Mouse (Mus musculus): Measurements from ENCODE around the gene Smpd3. TPM values are rescaled to one million over a fixed set of nuclear protein-coding genes. Genes with fewer than 3 reads are reported as not detected.
A peak's percentile ranks its signal among the peaks of the same experiment; 100 is the strongest.

Gene Smpd3
- total RNA-seq, 2 experiments from 2014 or later, result 1.3 to 2.0 TPM

GRCm38 (mm10) chr8:106298261-106298660 is 39.5 kb downstream of the Smpd3 start:
- DNase-seq (ENCODE audit: low spot score in 2 of 2), result peak in 1 of 2 experiments; percentile 36

DNA sequence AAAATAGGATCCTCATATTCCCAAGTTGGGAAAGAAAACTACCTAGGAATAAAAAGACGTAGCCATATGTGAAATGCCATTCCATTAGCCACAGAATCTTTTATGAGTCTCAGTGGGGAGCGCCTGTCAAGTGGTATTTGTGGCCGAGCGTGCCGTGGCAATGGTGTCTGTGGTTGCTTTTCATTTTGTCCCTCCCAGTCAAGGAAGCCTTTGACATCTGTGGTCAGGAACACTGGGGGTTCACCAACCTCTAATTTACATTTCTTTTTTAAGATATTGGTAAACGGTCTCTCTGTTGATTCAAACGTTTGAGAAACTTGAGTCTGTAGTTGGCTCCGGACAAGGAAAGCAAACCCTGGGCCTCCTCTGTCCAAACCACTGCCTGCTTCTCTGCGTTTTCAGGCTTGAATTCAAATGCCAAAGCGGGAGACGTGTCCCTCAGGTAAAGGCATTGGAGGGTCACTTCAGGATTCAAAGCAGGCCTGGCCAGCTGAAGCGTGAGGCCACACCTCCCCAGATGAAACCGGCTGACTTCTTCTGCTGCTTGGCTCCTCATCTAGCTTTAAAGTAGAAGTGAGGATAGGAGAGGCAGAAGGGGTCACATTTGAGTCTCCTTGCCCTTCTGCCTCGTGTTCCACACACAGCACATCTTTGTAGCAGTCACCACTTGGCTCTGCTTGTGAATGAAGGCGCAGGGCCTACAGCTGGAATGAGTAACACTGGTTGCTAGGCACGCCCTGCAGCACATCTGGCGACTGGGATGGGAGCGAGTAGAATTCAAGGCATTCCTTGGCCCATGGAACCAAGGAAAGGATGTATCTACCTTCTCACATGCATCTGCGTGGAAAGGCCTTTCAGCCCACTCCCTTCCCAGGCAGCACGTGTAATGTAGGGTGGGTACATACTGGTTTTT is 45.0 kb downstream of the Smpd3 start:
- DNase-seq (ENCODE audit: low spot score in 2 of 2), result no peak

DNA sequence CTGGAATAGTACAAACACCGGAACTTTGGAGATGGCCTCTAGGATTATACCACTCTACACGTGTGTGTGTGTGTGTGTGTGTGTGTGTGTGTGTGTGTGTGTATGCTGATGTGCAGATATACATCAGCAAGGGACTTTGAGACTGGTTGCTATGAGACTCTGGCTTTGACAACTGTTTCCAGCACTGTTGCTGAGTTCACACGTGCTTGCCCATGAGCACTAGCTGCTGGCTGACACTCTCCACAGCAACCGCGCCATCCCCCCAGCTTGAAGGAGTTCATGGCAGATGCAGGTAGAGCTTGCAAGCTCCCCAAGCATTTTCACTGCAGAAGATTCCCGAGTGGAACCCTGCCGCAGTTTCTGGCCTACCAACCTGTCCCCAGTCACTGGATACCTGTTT is 48.3 kb downstream of the Smpd3 start:
- DNase-seq (ENCODE audit: low spot score in 2 of 2), result no peak

DNA sequence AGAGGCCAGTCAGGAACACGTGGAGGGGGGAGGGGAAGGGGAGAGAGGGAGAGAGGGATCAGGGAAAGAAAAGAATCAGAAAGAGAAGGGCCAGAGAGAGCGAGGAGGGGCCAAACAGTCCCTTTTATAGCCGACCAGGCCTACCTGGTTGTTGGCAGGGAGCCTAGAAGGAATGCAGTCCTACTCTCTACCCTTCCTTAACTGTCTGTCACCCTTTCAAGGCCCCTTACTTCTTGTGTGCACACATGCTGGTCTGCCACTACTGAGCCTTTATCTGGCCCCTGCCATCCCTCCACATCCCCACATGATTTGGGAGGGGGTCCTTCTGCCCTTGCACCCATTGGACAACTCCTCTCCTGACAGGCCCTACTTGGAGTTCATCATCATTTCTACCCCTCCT is 49.1 kb downstream of the Smpd3 start:
- no peak for DNase-seq (ENCODE audit: low spot score in 2 of 2)

DNA sequence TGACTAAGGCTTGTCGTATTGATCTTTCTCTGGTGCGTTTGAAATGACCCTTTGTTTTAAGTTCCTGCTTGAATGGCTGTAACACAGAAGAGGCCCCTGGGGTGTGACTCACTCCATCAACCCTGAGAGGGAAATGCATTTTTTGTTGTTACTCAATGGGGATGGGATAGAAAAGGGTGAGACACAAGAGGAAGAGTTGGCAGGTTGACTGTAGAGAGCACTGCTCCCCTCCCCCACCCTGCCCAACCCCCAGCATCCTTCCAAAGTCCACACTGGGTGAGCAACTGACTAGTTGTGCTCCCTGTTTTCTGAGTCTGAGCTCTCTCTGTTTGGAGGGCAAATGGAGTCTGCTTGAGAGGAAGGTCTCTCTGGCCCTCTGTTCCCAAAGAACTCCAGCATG is 50.3 kb downstream of the Smpd3 start:
- no peak for DNase-seq (ENCODE audit: low spot score in 2 of 2)

DNA sequence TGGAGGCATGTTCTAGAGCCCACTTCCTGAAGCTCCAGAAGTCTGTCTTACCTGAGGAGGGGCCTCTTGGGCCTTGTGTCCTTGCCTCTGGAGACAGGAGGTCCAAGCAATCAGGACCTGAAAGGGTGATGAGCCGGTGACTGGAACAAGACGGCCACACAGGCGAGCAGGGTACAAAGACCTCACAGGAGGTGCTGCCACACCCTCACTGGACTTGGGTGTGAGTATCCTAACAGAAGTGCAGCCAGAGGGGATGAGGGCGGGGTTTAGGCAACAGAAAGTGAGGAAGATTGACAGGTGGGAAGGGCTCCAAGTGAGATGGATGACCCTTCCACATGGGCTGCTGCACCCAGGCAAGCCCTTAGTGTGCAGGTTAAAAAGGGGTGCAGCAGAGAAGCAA is 56.9 kb downstream of the Smpd3 start:
- DNase-seq (ENCODE audit: low spot score in 2 of 2), result no peak

DNA sequence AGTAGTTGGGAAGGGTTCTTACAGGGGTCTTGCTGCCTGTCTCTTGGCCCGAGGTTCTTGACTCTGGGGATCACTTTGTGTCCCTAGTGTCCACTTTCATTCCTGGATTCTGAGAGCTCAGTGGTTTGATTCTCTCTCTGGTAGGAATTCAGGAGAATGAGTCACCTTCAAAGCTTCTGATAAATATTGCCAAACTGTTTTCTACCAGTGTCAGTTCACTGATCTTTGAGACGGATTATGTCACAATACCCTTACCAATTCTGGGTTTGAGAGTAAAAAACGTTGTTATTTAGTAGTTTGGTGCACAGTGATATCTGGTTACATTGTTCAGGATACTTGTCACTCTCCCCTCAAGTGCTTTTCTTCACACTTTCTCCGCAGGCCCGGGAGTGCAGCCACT is 57.6 kb downstream of the Smpd3 start:
- DNase-seq (ENCODE audit: low spot score in 2 of 2), result no peak

DNA sequence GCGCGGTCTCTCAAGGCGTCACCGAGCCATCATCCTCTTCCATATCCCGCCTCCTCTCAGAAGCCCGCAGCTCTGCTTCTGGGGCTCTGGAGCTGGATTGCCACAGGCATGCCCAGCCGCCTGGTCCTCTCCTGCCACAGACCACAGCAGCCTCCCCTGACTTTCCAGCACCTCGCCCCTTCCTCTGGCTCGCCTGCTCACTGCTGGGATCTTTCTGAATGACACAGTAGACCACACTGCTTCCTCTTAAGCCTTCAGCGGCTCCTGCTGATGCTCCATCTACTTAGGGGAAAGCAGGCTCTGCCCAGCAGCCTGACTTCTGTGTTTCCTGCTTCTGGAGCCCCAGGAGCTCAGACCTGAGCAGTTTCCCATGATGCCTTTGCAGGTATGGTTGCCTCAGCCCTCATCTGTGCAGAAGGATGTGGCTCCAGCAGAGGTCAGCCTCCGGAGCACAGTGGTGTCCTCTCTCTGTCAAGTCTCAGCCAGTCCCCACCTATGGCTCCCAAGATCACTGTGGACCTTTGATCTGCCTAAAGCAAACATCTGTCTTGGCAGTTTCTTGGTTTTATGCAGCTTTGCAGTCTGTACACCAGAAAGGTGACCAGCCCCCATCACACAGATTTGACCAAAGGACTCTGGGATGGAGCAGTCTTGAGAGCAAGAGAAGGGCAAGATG is 59.3 kb downstream of the Smpd3 start:
- no peak for DNase-seq (ENCODE audit: low spot score in 2 of 2)

- DNase-seq (ENCODE audit: low spot score in 2 of 2), result no peak
These were observed 61.0 kb downstream of the Smpd3 start for GRCm38 (mm10) chr8:106276709-106277317.

GRCm38 (mm10) chr8:106273468-106273867 is 64.3 kb downstream of the Smpd3 start:
- DNase-seq (ENCODE audit: low spot score in 2 of 2), result no peak

- DNase-seq (ENCODE audit: low spot score in 2 of 2), result no peak
These were observed 66.4 kb downstream of the Smpd3 start for GRCm38 (mm10) chr8:106271378-106271777.

GRCm38 (mm10) chr8:106270804-106271203 is 67.0 kb downstream of the Smpd3 start:
- DNase-seq (ENCODE audit: low spot score in 2 of 2), result no peak

DNA sequence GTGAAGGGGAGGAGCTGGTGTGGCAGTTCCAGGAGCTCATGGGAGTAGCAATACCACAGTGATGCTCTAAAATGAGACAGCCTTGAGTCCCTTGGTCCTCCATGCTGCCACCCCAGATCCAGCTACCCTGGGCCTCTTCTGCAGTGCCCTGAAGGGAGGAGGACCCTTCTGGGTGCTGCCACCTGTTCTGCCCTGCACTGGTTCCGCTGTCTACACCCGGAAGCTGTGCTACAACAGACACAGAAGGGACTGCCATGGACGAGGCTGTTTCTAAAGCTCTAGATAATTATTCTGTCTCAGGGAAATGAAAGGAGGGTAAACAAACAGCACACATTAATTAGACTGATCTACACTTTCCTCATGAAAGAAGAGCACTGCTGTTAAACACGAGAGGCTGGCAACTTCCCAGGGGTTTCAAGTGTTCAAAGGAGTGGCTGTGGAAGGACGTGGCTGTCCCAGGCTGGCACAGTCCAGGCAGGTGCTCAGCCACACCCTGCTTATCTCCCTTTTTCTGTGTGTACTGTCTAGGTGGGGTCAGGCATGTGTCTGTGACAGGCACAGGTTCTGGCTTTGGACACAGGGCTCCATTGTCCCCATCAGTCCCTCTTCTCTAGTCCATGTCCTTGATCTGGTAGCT is 69.0 kb downstream of the Smpd3 start:
- DNase-seq (ENCODE audit: low spot score in 2 of 2), result no peak

GRCm38 (mm10) chr8:106265398-106265797 is 72.4 kb downstream of the Smpd3 start:
- DNase-seq (ENCODE audit: low spot score in 2 of 2), result no peak

DNA sequence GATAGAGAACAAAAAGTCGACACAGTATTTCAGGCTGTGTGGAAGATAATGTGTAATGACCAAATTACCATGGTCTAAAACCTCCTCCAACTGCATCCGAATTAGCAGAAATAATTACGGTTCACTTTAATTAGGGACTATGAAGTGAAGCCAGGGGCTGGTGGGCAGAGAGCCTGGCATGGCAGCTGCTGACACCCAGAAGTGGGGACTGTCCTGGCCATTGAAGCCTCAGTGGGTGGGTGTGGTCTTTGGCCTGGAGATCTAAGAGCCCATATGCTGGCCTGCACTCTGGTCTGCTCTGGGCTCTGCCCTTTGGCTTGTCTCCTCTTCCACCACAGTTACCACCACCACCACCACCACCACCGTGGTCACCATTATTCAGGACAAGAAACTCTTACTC is 73.9 kb downstream of the Smpd3 start:
- DNase-seq (ENCODE audit: low spot score in 2 of 2), result no peak

DNA sequence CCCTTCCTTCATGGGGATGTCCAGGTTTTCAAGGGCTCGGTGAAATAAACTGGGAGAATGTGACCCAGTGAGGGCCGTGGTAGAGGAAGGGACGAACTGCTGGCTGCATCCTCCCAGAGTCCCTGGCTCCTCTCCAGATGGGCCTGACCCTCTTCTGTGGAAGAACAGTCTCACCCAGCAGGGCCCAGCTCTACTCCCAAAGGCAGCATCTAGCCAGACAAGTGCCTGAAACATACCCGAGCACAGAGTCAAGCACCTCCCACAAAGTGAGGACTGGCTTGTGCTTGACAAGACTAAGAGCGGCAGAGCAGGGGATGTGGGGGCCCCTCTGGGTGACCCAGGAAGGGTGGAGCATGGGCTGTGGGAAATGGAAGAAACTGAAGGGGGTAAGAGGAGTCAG is 75.4 kb downstream of the Smpd3 start:
- peak in 1 of 2 experiments; percentile 38 for DNase-seq (ENCODE audit: low spot score in 2 of 2)

DNA sequence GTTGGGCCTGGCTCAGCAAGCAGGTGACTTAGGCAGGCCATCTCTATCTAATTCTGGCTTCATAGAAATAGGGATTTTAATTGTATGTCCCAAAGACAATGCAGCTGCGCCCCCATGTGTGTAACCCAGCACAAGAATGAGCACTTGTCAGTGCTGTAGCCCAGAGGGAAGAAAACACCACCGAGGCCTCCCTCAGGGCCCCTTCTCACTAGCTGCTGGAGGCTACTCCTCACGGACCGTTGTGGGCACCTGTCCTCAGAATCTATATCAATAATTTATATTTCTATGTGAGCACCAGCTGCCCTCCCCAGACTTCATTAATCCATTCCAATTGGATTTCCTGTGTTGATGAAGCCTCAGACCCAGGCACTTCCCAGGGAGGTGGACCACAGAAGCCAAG is 76.9 kb downstream of the Smpd3 start:
- no peak for DNase-seq (ENCODE audit: low spot score in 2 of 2)

- DNase-seq (ENCODE audit: low spot score in 2 of 2), result no peak
These were observed 78.1 kb downstream of the Smpd3 start for GRCm38 (mm10) chr8:106259579-106260255.

DNA sequence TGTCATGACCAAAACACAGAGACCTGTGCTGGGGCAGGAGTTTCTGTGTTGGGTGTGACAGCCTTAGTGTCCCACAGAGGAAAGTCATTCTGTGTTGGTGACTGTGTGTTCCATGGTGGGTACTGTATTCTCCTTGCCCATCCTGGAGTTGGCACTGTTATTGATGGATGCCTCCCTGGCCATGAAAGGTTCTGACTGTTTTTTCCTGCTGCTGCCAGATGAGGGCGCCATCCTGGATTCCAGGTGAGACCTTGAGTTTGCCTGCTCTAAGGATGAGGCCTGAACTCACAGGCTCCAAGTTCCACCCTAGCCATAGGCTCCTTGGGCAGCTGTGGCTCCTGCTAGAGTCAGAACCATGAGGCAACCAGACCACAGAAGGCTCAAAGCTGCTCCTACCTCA is 79.6 kb downstream of the Smpd3 start:
- no peak for DNase-seq (ENCODE audit: low spot score in 2 of 2)

- no peak for DNase-seq (ENCODE audit: low spot score in 2 of 2)
These were observed 87.6 kb downstream of the Smpd3 start for GRCm38 (mm10) chr8:106250186-106250585.

GRCm38 (mm10) chr8:106237106-106237505 is 100.7 kb downstream of the Smpd3 start:
- no peak for DNase-seq (ENCODE audit: low spot score in 2 of 2)

All from gastrocnemius, postnatal 4 days (tissue).